Mouse (Mus musculus): ENCODE measurements around the gene Lpgat1. TPM values are rescaled to one million over a fixed set of nuclear protein-coding genes. Genes with fewer than 3 reads are reported as not detected.
A peak's percentile ranks its signal among the peaks of the same experiment; 100 is the strongest.

Gene Lpgat1
- polyA plus RNA-seq (2012; rRNA removed) (3.0 and 4.3 TPM in 2 replicates), polyA plus RNA-seq (2014; fragmentation: Nextera tagmentation; extraction: Ambion mirVana) (7.7 and 12.9 TPM in 2 replicates)

DNA sequence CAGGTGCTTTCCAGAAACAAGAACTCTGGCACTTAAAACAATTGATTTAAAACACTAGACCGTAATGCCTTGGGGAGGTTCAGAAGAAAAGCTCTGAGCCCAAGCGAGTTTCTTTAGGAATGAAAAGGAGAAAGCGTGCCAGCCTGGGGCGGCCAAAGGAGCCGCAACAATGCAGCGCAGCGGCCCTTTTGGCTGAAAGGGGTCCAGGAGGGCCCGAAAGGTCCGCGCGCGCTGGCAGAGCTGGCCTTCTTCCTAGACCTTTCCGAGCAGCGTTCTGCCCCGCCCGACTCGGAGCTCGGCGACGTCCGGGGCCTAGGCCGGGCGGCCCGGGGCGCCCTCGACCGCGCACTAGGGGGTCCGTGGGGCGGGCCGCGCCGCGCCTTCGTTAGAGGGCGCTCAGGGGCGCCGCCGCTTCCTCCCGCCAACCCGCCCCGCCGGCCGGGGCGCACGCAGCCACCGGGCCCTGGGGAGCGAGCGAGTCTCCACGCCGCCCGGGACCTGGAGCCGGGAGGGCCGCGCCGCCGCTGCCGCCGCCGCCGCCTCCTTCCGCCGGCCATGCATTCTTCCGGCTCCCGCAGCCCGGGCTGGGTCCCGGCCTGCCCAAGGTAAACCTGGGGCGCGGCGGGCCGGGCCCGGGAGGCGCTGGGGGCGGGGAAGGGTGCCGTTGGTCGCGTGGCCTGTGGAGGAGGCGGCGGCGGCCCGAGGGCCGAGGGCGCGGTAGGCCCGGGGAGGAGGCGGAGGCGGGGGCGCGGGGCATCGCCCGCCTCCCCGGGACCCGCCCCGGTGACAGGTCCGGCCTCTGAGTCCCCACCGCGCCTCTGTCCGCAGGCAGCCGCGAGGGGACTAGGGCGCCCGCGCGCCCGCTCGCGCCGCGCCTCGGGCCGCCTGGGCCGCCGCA is at the start of gene Lpgat1:
Gene Lpgat1, plus strand, starts transcription at position 234 of the 898 bp plus-strand sequence.
- H3K27me3 ChIP-seq (ENCODE audit: control insufficient read depth, insufficient read depth, low read length), result peaks cover 36% of the 10 kb centered on the region
- no peak within 1 kb of the TSS for H3K27ac ChIP-seq
- H3K4me2 ChIP-seq (ENCODE audit: low read depth), result peak within 1 kb of the TSS; percentile 67
- H3K4me3 ChIP-seq (ENCODE audit: insufficient read depth in 1 of 2, low read depth in 2 of 2, low read length in 2 of 2), result peak within 1 kb of the TSS; percentile 54 to 61
- DNase-seq (ENCODE audit: low read depth in 3 of 3, low spot score in 3 of 3) (peak in 1 of 3 experiments; percentile 23), ATAC-seq (ENCODE audit: insufficient read depth) (peak; percentile 81)
- TF ChIP-seq EP300 (IDR thresholded peaks at IDR 0.05; ENCODE audit: low read depth) (no peak), CTCF (IDR thresholded peaks at IDR 0.05; ENCODE audit: low read depth) (no peak)
- no peaks in the 10 kb centered on the region for H3K36me3 ChIP-seq (replicated peaks; ENCODE audit: control insufficient read depth, insufficient read depth, low read depth)
- peak within 1 kb of the TSS; percentile 50 for H3K9ac ChIP-seq (replicated peaks)
- H3K9me3 ChIP-seq (ENCODE audit: control insufficient read depth, low read length), result no peaks in the 10 kb centered on the region
- WGBS (ENCODE audit: insufficient replicate concordance), result under 1% methylated on average over 88 of the region's 113 CpGs
- H3K4me1 ChIP-seq (replicated peaks; ENCODE audit: control insufficient read depth in 2 of 2, insufficient read depth in 2 of 2, low read length in 1 of 2), result no peaks in the 10 kb centered on the region; a peak in 1 of 4 replicates

GRCm38 (mm10) chr1:191668030-191668429 is 49.6 kb upstream of the Lpgat1 start:
- H3K4me3 ChIP-seq (ENCODE audit: insufficient read depth in 1 of 2, low read depth in 2 of 2, low read length in 2 of 2), result no peak overlapping the region
- no peaks in the 10 kb centered on the region for H3K36me3 ChIP-seq (replicated peaks; ENCODE audit: control insufficient read depth, insufficient read depth, low read depth)
- TF ChIP-seq CTCF (IDR thresholded peaks at IDR 0.05; ENCODE audit: low read depth) (no peak), EP300 (IDR thresholded peaks at IDR 0.05; ENCODE audit: low read depth) (no peak)
- H3K9ac ChIP-seq (replicated peaks), result no peak overlapping the region
- peaks cover 0 to 4% of the 10 kb centered on the region in 2 experiments; a peak in 1 of 4 replicates for H3K4me1 ChIP-seq (replicated peaks; ENCODE audit: control insufficient read depth in 2 of 2, insufficient read depth in 2 of 2, low read length in 1 of 2)
- WGBS (ENCODE audit: insufficient replicate concordance), result 51% methylated on average over 9 of the region's 9 CpGs
- H3K9me3 ChIP-seq (ENCODE audit: control insufficient read depth, low read length), result no peaks in the 10 kb centered on the region
- ATAC-seq (ENCODE audit: insufficient read depth) (no peak), DNase-seq (ENCODE audit: low read depth in 3 of 3, low spot score in 3 of 3) (no peak)
- no peaks in the 10 kb centered on the region for H3K27me3 ChIP-seq (ENCODE audit: control insufficient read depth, insufficient read depth, low read length)
- no peak overlapping the region for H3K27ac ChIP-seq
- no peak overlapping the region for H3K4me2 ChIP-seq (ENCODE audit: low read depth)

- Histone ChIP-seq H3K36me3 (replicated peaks; ENCODE audit: control insufficient read depth, insufficient read depth, low read depth) (no peaks in the 10 kb centered on the region), H3K9me3 (ENCODE audit: control insufficient read depth, low read length) (no peaks in the 10 kb centered on the region), H3K4me3 (ENCODE audit: insufficient read depth in 1 of 2, low read depth in 2 of 2, low read length in 2 of 2) (no peak overlapping the region), H3K27me3 (ENCODE audit: control insufficient read depth, insufficient read depth, low read length) (no peaks in the 10 kb centered on the region), H3K9ac (replicated peaks) (no peak overlapping the region), H3K4me2 (ENCODE audit: low read depth) (no peak overlapping the region), H3K27ac (no peak overlapping the region), H3K4me1 (replicated peaks; ENCODE audit: control insufficient read depth in 2 of 2, insufficient read depth in 2 of 2, low read length in 1 of 2) (no peaks in the 10 kb centered on the region)
- WGBS (ENCODE audit: insufficient replicate concordance), result 61% methylated on average over 5 of the region's 5 CpGs
- no peak for ATAC-seq (ENCODE audit: insufficient read depth)
- TF ChIP-seq CTCF (IDR thresholded peaks at IDR 0.05; ENCODE audit: low read depth), result no peak
- no peak for TF ChIP-seq EP300 (IDR thresholded peaks at IDR 0.05; ENCODE audit: low read depth)
- no peak for DNase-seq (ENCODE audit: low read depth in 3 of 3, low spot score in 3 of 3)
Measured at GRCm38 (mm10) chr1:191674071-191674470, 43.6 kb upstream of the Lpgat1 start.

GRCm38 (mm10) chr1:191681633-191682032 is 36.0 kb upstream of the Lpgat1 start:
- TF ChIP-seq CTCF (IDR thresholded peaks at IDR 0.05; ENCODE audit: low read depth) (no peak), EP300 (IDR thresholded peaks at IDR 0.05; ENCODE audit: low read depth) (no peak)
- Histone ChIP-seq H3K9ac (replicated peaks) (no peak overlapping the region), H3K27me3 (ENCODE audit: control insufficient read depth, insufficient read depth, low read length) (no peaks in the 10 kb centered on the region), H3K4me2 (ENCODE audit: low read depth) (no peak overlapping the region), H3K4me1 (replicated peaks; ENCODE audit: control insufficient read depth in 2 of 2, insufficient read depth in 2 of 2, low read length in 1 of 2) (no peaks in the 10 kb centered on the region), H3K9me3 (ENCODE audit: control insufficient read depth, low read length) (no peaks in the 10 kb centered on the region; the same call in 1 of the 2 replicates), H3K27ac (no peak overlapping the region), H3K36me3 (replicated peaks; ENCODE audit: control insufficient read depth, insufficient read depth, low read depth) (no peaks in the 10 kb centered on the region), H3K4me3 (ENCODE audit: insufficient read depth in 1 of 2, low read depth in 2 of 2, low read length in 2 of 2) (no peak overlapping the region)
- WGBS (ENCODE audit: insufficient replicate concordance), result 46% methylated on average over 2 of the region's 2 CpGs
- ATAC-seq (ENCODE audit: insufficient read depth) (no peak), DNase-seq (ENCODE audit: low read depth in 3 of 3, low spot score in 3 of 3) (no peak)

GRCm38 (mm10) chr1:191687531-191687930 is 30.1 kb upstream of the Lpgat1 start:
- H3K9me3 ChIP-seq (ENCODE audit: control insufficient read depth, low read length), result no peaks in the 10 kb centered on the region; the same call in 1 of the 2 replicates
- H3K4me1 ChIP-seq (replicated peaks; ENCODE audit: control insufficient read depth in 2 of 2, insufficient read depth in 2 of 2, low read length in 1 of 2), result no peaks in the 10 kb centered on the region
- no peak overlapping the region for H3K27ac ChIP-seq
- no peaks in the 10 kb centered on the region for H3K27me3 ChIP-seq (ENCODE audit: control insufficient read depth, insufficient read depth, low read length)
- H3K9ac ChIP-seq (replicated peaks), result no peak overlapping the region
- H3K36me3 ChIP-seq (replicated peaks; ENCODE audit: control insufficient read depth, insufficient read depth, low read depth), result no peaks in the 10 kb centered on the region
- no peak overlapping the region for H3K4me3 ChIP-seq (ENCODE audit: insufficient read depth in 1 of 2, low read depth in 2 of 2, low read length in 2 of 2)
- TF ChIP-seq CTCF (IDR thresholded peaks at IDR 0.05; ENCODE audit: low read depth) (no peak), EP300 (IDR thresholded peaks at IDR 0.05; ENCODE audit: low read depth) (no peak)
- H3K4me2 ChIP-seq (ENCODE audit: low read depth), result no peak overlapping the region
- ATAC-seq (ENCODE audit: insufficient read depth), result no peak
- peak in 1 of 3 experiments; percentile 22 for DNase-seq (ENCODE audit: low read depth in 3 of 3, low spot score in 3 of 3)
- 74% methylated on average over 7 of the region's 7 CpGs for whole genome bisulfite sequencing (ENCODE audit: insufficient replicate concordance)
